Mouse (Mus musculus): Measurements from ENCODE around the gene Fam169a. TPM values are rescaled to one million over a fixed set of nuclear protein-coding genes. Genes with fewer than 3 reads are reported as not detected.

Fam169a gene
- total and polyA plus RNA-seq, 2 experiments from 2014 or later = 2.0 to 2.3 TPM

DNA sequence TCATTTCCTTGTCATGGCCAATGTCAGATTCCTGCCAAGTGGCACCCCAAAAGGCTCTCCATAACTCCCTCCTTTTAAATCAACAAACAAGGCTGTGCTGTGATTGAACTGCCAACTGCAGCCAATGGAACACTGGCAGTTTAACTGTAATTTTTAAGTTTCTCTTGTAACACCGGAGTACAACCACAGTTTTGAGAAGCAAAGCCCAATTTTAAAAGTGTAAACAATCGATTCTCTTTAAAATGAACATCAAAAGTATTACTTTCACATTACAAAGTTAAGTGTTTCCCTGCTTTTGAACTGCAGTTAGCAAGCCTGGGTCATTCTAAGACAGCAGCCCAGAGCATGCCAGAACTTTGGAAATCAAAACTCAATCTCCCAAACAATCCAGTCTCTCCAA, 32.8 kb upstream of the Fam169a start, which contains the start of gene 1700029F12Rik:
Gene 1700029F12Rik, minus strand, starts transcription at position 101 of the 400 bp plus-strand sequence.
- Histone ChIP-seq H3K36me3 (replicated peaks; ENCODE audit: control insufficient read depth, insufficient read depth, low read length) (no peaks in the 10 kb centered on the region), H3K4me3 (ENCODE audit: low read depth, low read length) (no peak within 1 kb of the TSS), H3K4me2 (ENCODE audit: low read depth, low read length) (no peak within 1 kb of the TSS), H3K27me3 (ENCODE audit: control insufficient read depth, insufficient read depth, low read length) (no peaks in the 10 kb centered on the region), H3K27ac (ENCODE audit: low read depth) (no peak within 1 kb of the TSS), H3K9me3 (replicated peaks; ENCODE audit: control insufficient read depth, low read length) (no peaks in the 10 kb centered on the region), H3K9ac (replicated peaks; ENCODE audit: low read depth, low read length) (no peak within 1 kb of the TSS), H3K4me1 (ENCODE audit: control insufficient read depth, insufficient read depth) (no peaks in the 10 kb centered on the region)
- no peak for ATAC-seq (ENCODE audit: insufficient read depth, low read depth)
- DNase-seq (ENCODE audit: low spot score) = no peak
- TF ChIP-seq CTCF (IDR thresholded peaks at IDR 0.05; ENCODE audit: low read depth) (no peak), EP300 (IDR thresholded peaks at IDR 0.05; ENCODE audit: low read depth) (no peak)
- 65% methylated on average over 2 of the region's 2 CpGs for WGBS

DNA sequence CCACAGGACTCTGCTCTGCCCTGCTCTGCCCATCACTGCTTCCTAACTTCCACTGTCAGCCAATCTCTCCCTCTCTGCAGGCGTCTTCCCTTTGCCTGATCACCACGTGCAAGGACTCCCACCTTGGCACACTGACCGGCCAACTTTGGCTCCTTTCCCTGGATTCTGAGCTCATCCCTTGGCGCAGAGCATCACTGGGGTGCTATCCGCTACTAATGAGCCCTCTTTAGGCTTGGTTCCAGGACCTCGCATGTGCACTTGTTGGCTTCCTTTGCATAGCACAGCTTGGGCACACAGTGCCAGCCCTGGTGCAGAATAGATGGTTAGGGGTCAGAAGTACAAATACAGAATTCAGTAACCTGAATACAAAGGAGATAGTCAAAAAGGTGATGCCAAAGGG, 15.9 kb upstream of the Fam169a start:
- no peaks in the 10 kb centered on the region for H3K4me1 ChIP-seq (ENCODE audit: control insufficient read depth, insufficient read depth)
- ATAC-seq (ENCODE audit: insufficient read depth, low read depth) (no peak), DNase-seq (ENCODE audit: low spot score) (no peak)
- H3K36me3 ChIP-seq (replicated peaks; ENCODE audit: control insufficient read depth, insufficient read depth, low read length) = no peaks in the 10 kb centered on the region
- no peak overlapping the region for H3K9ac ChIP-seq (replicated peaks; ENCODE audit: low read depth, low read length)
- no peak overlapping the region for H3K27ac ChIP-seq (ENCODE audit: low read depth)
- no peaks in the 10 kb centered on the region for H3K9me3 ChIP-seq (replicated peaks; ENCODE audit: control insufficient read depth, low read length)
- H3K27me3 ChIP-seq (ENCODE audit: control insufficient read depth, insufficient read depth, low read length) = no peaks in the 10 kb centered on the region
- 52% methylated on average over 6 of the region's 6 CpGs for WGBS
- H3K4me3 ChIP-seq (ENCODE audit: low read depth, low read length) = no peak overlapping the region
- TF ChIP-seq CTCF (IDR thresholded peaks at IDR 0.05; ENCODE audit: low read depth) = no peak
- no peak for TF ChIP-seq EP300 (IDR thresholded peaks at IDR 0.05; ENCODE audit: low read depth)
- H3K4me2 ChIP-seq (ENCODE audit: low read depth, low read length) = no peak overlapping the region

DNA sequence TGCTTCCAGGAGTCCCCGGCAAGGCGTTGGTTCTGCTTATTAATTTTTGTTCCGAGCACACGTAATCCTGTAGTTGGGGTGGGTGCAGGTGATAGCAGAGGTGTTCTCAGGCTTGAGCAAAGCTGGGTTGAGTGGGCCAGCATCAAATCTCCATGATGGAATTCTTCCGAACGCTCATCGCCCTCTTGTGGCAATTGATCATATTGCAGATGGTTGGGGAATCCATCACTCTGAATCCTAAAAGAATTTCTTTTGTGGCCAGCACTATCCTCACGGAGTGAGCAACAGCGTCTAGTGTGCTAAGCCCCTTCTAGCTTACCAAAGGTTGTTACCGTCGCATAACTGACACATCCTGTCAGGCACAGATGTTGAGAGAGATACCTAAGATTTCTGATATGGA, 14.4 kb upstream of the Fam169a start:
- Histone ChIP-seq H3K9ac (replicated peaks; ENCODE audit: low read depth, low read length) (no peak overlapping the region), H3K27me3 (ENCODE audit: control insufficient read depth, insufficient read depth, low read length) (no peaks in the 10 kb centered on the region), H3K4me1 (ENCODE audit: control insufficient read depth, insufficient read depth) (no peaks in the 10 kb centered on the region), H3K4me3 (ENCODE audit: low read depth, low read length) (no peak overlapping the region), H3K36me3 (replicated peaks; ENCODE audit: control insufficient read depth, insufficient read depth, low read length) (no peaks in the 10 kb centered on the region), H3K4me2 (ENCODE audit: low read depth, low read length) (no peak overlapping the region), H3K27ac (ENCODE audit: low read depth) (no peak overlapping the region), H3K9me3 (replicated peaks; ENCODE audit: control insufficient read depth, low read length) (no peaks in the 10 kb centered on the region)
- TF ChIP-seq CTCF (IDR thresholded peaks at IDR 0.05; ENCODE audit: low read depth) (peak; percentile 90), EP300 (IDR thresholded peaks at IDR 0.05; ENCODE audit: low read depth) (no peak)
- ATAC-seq (ENCODE audit: insufficient read depth, low read depth) (no peak), DNase-seq (ENCODE audit: low spot score) (peak; percentile 51)
- 10% methylated on average over 11 of the region's 11 CpGs for WGBS

DNA sequence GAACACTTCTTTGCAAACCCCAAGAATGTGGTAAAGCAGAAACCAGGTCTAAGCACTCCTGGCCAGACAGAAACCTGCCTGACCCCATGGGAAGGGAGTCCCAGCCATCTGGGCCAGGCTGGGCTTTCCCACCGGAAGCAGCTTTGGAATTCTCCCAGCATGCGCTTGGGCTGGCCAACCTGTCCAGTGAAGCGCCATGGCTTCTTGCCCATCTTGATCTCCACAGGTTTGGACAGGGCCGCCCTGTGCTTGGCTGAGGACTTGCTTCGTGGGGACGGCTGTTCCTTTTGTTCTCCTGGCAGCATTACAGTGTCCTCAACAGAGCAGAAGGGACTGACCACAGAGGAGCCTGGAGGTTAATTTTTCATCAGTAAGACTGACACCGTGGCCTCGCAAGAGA, 13.2 kb upstream of the Fam169a start:
- 33% methylated on average over 8 of the region's 8 CpGs for WGBS
- Histone ChIP-seq H3K36me3 (replicated peaks; ENCODE audit: control insufficient read depth, insufficient read depth, low read length) (no peaks in the 10 kb centered on the region), H3K4me1 (ENCODE audit: control insufficient read depth, insufficient read depth) (no peaks in the 10 kb centered on the region), H3K9me3 (replicated peaks; ENCODE audit: control insufficient read depth, low read length) (no peaks in the 10 kb centered on the region), H3K4me2 (ENCODE audit: low read depth, low read length) (no peak overlapping the region), H3K27ac (ENCODE audit: low read depth) (no peak overlapping the region), H3K4me3 (ENCODE audit: low read depth, low read length) (no peak overlapping the region), H3K27me3 (ENCODE audit: control insufficient read depth, insufficient read depth, low read length) (no peaks in the 10 kb centered on the region), H3K9ac (replicated peaks; ENCODE audit: low read depth, low read length) (no peak overlapping the region)
- DNase-seq (ENCODE audit: low spot score) = peak; percentile 20
- TF ChIP-seq CTCF (IDR thresholded peaks at IDR 0.05; ENCODE audit: low read depth) (no peak), EP300 (IDR thresholded peaks at IDR 0.05; ENCODE audit: low read depth) (no peak)
- ATAC-seq (ENCODE audit: insufficient read depth, low read depth) = peak; percentile 60; the same call in 1 of the 2 replicates

DNA sequence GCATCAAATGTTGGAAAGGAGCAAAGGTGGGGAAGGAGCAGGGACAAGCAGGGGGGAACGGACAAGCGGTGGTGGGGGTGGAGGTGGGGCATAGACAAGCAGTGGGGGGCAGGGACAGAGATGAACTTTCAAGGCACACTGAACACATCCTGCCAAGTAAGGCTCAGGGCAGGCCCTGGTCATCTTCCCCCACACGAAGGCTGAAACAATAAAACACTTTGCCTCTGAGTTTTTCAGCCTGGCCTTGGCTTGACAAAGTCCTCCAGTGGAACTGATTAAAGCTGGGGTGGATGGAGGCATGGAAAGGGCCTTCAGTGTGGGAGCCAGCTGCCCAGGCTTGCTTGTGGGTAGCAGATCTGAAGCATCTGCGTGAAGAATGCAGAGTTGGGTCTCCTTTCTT, 9.3 kb upstream of the Fam169a start:
- DNase-seq (ENCODE audit: low spot score) (no peak), ATAC-seq (ENCODE audit: insufficient read depth, low read depth) (no peak)
- H3K4me2 ChIP-seq (ENCODE audit: low read depth, low read length) = no peak overlapping the region
- 45% methylated on average over 4 of the region's 4 CpGs for WGBS
- H3K9ac ChIP-seq (replicated peaks; ENCODE audit: low read depth, low read length) = no peak overlapping the region
- H3K27me3 ChIP-seq (ENCODE audit: control insufficient read depth, insufficient read depth, low read length) = no peaks in the 10 kb centered on the region
- no peaks in the 10 kb centered on the region for H3K4me1 ChIP-seq (ENCODE audit: control insufficient read depth, insufficient read depth)
- no peak overlapping the region for H3K4me3 ChIP-seq (ENCODE audit: low read depth, low read length)
- H3K36me3 ChIP-seq (replicated peaks; ENCODE audit: control insufficient read depth, insufficient read depth, low read length) = no peaks in the 10 kb centered on the region
- H3K27ac ChIP-seq (ENCODE audit: low read depth) = no peak overlapping the region
- TF ChIP-seq EP300 (IDR thresholded peaks at IDR 0.05; ENCODE audit: low read depth) (no peak), CTCF (IDR thresholded peaks at IDR 0.05; ENCODE audit: low read depth) (no peak)
- H3K9me3 ChIP-seq (replicated peaks; ENCODE audit: control insufficient read depth, low read length) = no peaks in the 10 kb centered on the region

DNA sequence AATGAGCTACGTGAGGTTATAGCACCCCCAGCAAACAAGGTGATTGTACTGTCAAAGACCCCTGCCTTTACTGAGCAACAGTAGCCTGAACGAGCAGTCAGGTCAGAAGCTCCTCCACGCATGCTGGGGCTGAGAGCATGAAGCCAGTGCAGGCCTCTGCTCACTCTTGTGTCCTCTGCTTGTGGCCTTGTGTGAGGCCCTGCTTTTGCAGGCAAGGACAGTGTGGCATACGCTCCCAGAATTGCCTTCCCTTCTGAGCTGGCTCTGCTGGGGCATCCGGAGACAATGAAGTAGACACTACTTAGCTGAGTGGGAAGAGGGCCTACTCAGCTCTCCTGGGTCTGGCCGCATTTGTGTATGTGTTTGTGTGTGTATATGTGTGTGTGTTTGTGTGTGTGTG, 7.3 kb upstream of the Fam169a start:
- WGBS = 79% methylated on average over 6 of the region's 6 CpGs

More for the DNA sequence above, 7.3 kb upstream of the Fam169a start:
- H3K9me3 ChIP-seq (replicated peaks; ENCODE audit: control insufficient read depth, low read length) = no peaks in the 10 kb centered on the region
- H3K4me1 ChIP-seq (ENCODE audit: control insufficient read depth, insufficient read depth) = no peaks in the 10 kb centered on the region
- H3K9ac ChIP-seq (replicated peaks; ENCODE audit: low read depth, low read length) = no peak overlapping the region
- DNase-seq (ENCODE audit: low spot score) = no peak
- H3K27me3 ChIP-seq (ENCODE audit: control insufficient read depth, insufficient read depth, low read length) = no peaks in the 10 kb centered on the region
- H3K4me2 ChIP-seq (ENCODE audit: low read depth, low read length) = no peak overlapping the region
- H3K4me3 ChIP-seq (ENCODE audit: low read depth, low read length) = no peak overlapping the region
- H3K27ac ChIP-seq (ENCODE audit: low read depth) = no peak overlapping the region
- ATAC-seq (ENCODE audit: insufficient read depth, low read depth) = no peak
- TF ChIP-seq CTCF (IDR thresholded peaks at IDR 0.05; ENCODE audit: low read depth) (no peak), EP300 (IDR thresholded peaks at IDR 0.05; ENCODE audit: low read depth) (no peak)
- H3K36me3 ChIP-seq (replicated peaks; ENCODE audit: control insufficient read depth, insufficient read depth, low read length) = no peaks in the 10 kb centered on the region
